Mouse (Mus musculus): ENCODE results near the gene Paqr5. TPM values are rescaled to one million over a fixed set of nuclear protein-coding genes. Genes with fewer than 3 reads are reported as not detected.

Gene Paqr5
- polyA plus RNA-seq (2014; fragmentation: Nextera tagmentation; extraction: Ambion mirVana) = 18.7 and 20.5 TPM in 2 replicates

GRCm38 (mm10) chr9:62026600-62026999, at the start of gene Paqr5:
Gene Paqr5, minus strand, starts transcription at chr9:62026856.
- under 1% methylated on average over 32 of the region's 32 CpGs for WGBS
- peak within 1 kb of the TSS; percentile 40 for H3K4me3 ChIP-seq (ENCODE audit: low read depth, low read length)
- H3K4me1 ChIP-seq (ENCODE audit: control insufficient read depth, insufficient read depth, low read length) = peaks cover 9% of the 10 kb centered on the region; the same call in 1 of the 2 replicates
- no peaks in the 10 kb centered on the region for H3K9me3 ChIP-seq (ENCODE audit: control insufficient read depth, low read depth, low read length)
- peak within 1 kb of the TSS; percentile 71 for H3K4me2 ChIP-seq (replicated peaks; ENCODE audit: low read depth, low read length)
- no peaks in the 10 kb centered on the region for H3K36me3 ChIP-seq (ENCODE audit: control insufficient read depth, insufficient read depth, low read length)
- no peak within 1 kb of the TSS for H3K27ac ChIP-seq (ENCODE audit: low read length)
- H3K27me3 ChIP-seq (ENCODE audit: control insufficient read depth, insufficient read depth, low read length) = no peaks in the 10 kb centered on the region
- ATAC-seq (ENCODE audit: insufficient number of reproducible peaks, insufficient read depth, low FRiP score, low read depth) = peak; percentile 85
- peak within 1 kb of the TSS; percentile 26; the same call in 1 of the 2 replicates for H3K9ac ChIP-seq (replicated peaks; ENCODE audit: low read depth, low read length)

- Histone ChIP-seq H3K27ac (ENCODE audit: low read length) (no peak overlapping the region), H3K9me3 (ENCODE audit: control insufficient read depth, low read depth, low read length) (no peaks in the 10 kb centered on the region), H3K4me3 (ENCODE audit: low read depth, low read length) (no peak overlapping the region), H3K27me3 (ENCODE audit: control insufficient read depth, insufficient read depth, low read length) (no peaks in the 10 kb centered on the region), H3K4me1 (ENCODE audit: control insufficient read depth, insufficient read depth, low read length) (no peaks in the 10 kb centered on the region), H3K9ac (replicated peaks; ENCODE audit: low read depth, low read length) (no peak overlapping the region), H3K36me3 (ENCODE audit: control insufficient read depth, insufficient read depth, low read length) (no peaks in the 10 kb centered on the region; the same call in 1 of the 2 replicates), H3K4me2 (replicated peaks; ENCODE audit: low read depth, low read length) (no peak overlapping the region)
- WGBS = 90% methylated on average over 3 of the region's 3 CpGs
- ATAC-seq (ENCODE audit: insufficient number of reproducible peaks, insufficient read depth, low FRiP score, low read depth) = no peak
Observed at GRCm38 (mm10) chr9:62062234-62062633, 35.6 kb upstream of the Paqr5 start.

DNA sequence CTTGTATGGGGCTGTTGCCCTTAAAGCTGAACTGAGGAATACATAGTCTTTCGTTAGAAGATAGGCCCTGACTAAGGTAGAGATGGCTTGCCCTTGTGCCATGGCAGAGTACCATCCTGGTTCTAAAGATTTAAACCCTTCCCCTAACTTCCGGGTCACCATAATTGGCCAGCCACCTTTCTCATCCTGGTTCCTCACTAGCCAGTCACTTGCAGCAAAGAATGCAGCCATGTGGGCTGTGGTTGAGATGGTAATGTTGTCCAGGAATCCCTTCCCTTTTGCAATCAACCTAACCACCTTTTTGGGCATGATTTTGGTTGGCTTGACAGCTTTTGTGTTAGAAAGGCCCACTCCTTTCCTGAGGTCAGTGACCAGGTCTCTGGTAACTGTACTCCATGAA, 33.8 kb upstream of the Paqr5 start:
- no peak overlapping the region for H3K4me2 ChIP-seq (replicated peaks; ENCODE audit: low read depth, low read length)
- H3K36me3 ChIP-seq (ENCODE audit: control insufficient read depth, insufficient read depth, low read length) = no peaks in the 10 kb centered on the region; the same call in 1 of the 2 replicates
- no peak overlapping the region for H3K9ac ChIP-seq (replicated peaks; ENCODE audit: low read depth, low read length)
- H3K27ac ChIP-seq (ENCODE audit: low read length) = no peak overlapping the region
- no peaks in the 10 kb centered on the region for H3K4me1 ChIP-seq (ENCODE audit: control insufficient read depth, insufficient read depth, low read length)
- H3K4me3 ChIP-seq (ENCODE audit: low read depth, low read length) = no peak overlapping the region
- WGBS = 87% methylated on average over 2 of the region's 2 CpGs
- ATAC-seq (ENCODE audit: insufficient number of reproducible peaks, insufficient read depth, low FRiP score, low read depth) = no peak
- no peaks in the 10 kb centered on the region for H3K9me3 ChIP-seq (ENCODE audit: control insufficient read depth, low read depth, low read length)
- no peaks in the 10 kb centered on the region for H3K27me3 ChIP-seq (ENCODE audit: control insufficient read depth, insufficient read depth, low read length)

GRCm38 (mm10) chr9:62059941-62060340, 33.3 kb upstream of the Paqr5 start:
- H3K4me2 ChIP-seq (replicated peaks; ENCODE audit: low read depth, low read length) = no peak overlapping the region
- ATAC-seq (ENCODE audit: insufficient number of reproducible peaks, insufficient read depth, low FRiP score, low read depth) = no peak
- no peaks in the 10 kb centered on the region for H3K4me1 ChIP-seq (ENCODE audit: control insufficient read depth, insufficient read depth, low read length)
- H3K4me3 ChIP-seq (ENCODE audit: low read depth, low read length) = no peak overlapping the region
- no peaks in the 10 kb centered on the region; the same call in 1 of the 2 replicates for H3K36me3 ChIP-seq (ENCODE audit: control insufficient read depth, insufficient read depth, low read length)
- no peak overlapping the region for H3K27ac ChIP-seq (ENCODE audit: low read length)
- no peaks in the 10 kb centered on the region for H3K9me3 ChIP-seq (ENCODE audit: control insufficient read depth, low read depth, low read length)
- WGBS = 86% methylated on average over 11 of the region's 11 CpGs
- no peaks in the 10 kb centered on the region for H3K27me3 ChIP-seq (ENCODE audit: control insufficient read depth, insufficient read depth, low read length)
- H3K9ac ChIP-seq (replicated peaks; ENCODE audit: low read depth, low read length) = no peak overlapping the region

- H3K4me2 ChIP-seq (replicated peaks; ENCODE audit: low read depth, low read length) = no peak overlapping the region
- no peak overlapping the region for H3K27ac ChIP-seq (ENCODE audit: low read length)
- H3K27me3 ChIP-seq (ENCODE audit: control insufficient read depth, insufficient read depth, low read length) = no peaks in the 10 kb centered on the region
- no peak overlapping the region for H3K9ac ChIP-seq (replicated peaks; ENCODE audit: low read depth, low read length)
- 73% methylated on average over 7 of the region's 7 CpGs for WGBS
- ATAC-seq (ENCODE audit: insufficient number of reproducible peaks, insufficient read depth, low FRiP score, low read depth) = no peak
- no peak overlapping the region for H3K4me3 ChIP-seq (ENCODE audit: low read depth, low read length)
- H3K36me3 ChIP-seq (ENCODE audit: control insufficient read depth, insufficient read depth, low read length) = no peaks in the 10 kb centered on the region; the same call in 1 of the 2 replicates
- H3K9me3 ChIP-seq (ENCODE audit: control insufficient read depth, low read depth, low read length) = no peaks in the 10 kb centered on the region
- H3K4me1 ChIP-seq (ENCODE audit: control insufficient read depth, insufficient read depth, low read length) = no peaks in the 10 kb centered on the region
Observed at GRCm38 (mm10) chr9:62057881-62058506, 31.3 kb upstream of the Paqr5 start.

DNA sequence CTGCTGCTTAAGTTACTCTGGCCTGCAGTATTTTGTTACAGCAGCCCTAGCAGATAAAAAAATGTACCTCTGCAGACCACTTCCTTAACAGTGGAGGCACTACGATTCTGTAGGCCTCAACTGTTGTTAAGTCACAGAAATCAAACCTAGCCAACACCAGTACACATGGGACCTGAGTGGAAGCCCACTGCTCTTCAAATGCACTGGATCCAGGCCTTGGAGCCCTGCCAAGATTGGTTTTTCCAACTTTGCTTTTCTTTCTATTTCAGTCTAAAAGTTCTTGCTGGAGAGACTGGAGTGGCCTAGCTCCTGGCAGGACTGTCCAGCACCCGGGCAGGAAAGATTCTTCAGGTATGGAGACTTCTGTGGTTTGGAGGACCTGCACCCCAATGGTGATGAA, 29.6 kb upstream of the Paqr5 start:
- 82% methylated on average over 2 of the region's 2 CpGs for WGBS
- no peak for ATAC-seq (ENCODE audit: insufficient number of reproducible peaks, insufficient read depth, low FRiP score, low read depth)
- Histone ChIP-seq H3K36me3 (ENCODE audit: control insufficient read depth, insufficient read depth, low read length) (no peaks in the 10 kb centered on the region; the same call in 1 of the 2 replicates), H3K27me3 (ENCODE audit: control insufficient read depth, insufficient read depth, low read length) (no peaks in the 10 kb centered on the region), H3K4me3 (ENCODE audit: low read depth, low read length) (no peak overlapping the region), H3K9ac (replicated peaks; ENCODE audit: low read depth, low read length) (no peak overlapping the region), H3K27ac (ENCODE audit: low read length) (no peak overlapping the region), H3K4me2 (replicated peaks; ENCODE audit: low read depth, low read length) (no peak overlapping the region), H3K9me3 (ENCODE audit: control insufficient read depth, low read depth, low read length) (no peaks in the 10 kb centered on the region), H3K4me1 (ENCODE audit: control insufficient read depth, insufficient read depth, low read length) (no peaks in the 10 kb centered on the region)

- Histone ChIP-seq H3K27me3 (ENCODE audit: control insufficient read depth, insufficient read depth, low read length) (no peaks in the 10 kb centered on the region), H3K27ac (ENCODE audit: low read length) (no peak overlapping the region), H3K4me2 (replicated peaks; ENCODE audit: low read depth, low read length) (no peak overlapping the region), H3K4me3 (ENCODE audit: low read depth, low read length) (no peak overlapping the region), H3K9me3 (ENCODE audit: control insufficient read depth, low read depth, low read length) (no peaks in the 10 kb centered on the region), H3K9ac (replicated peaks; ENCODE audit: low read depth, low read length) (no peak overlapping the region), H3K36me3 (ENCODE audit: control insufficient read depth, insufficient read depth, low read length) (no peaks in the 10 kb centered on the region), H3K4me1 (ENCODE audit: control insufficient read depth, insufficient read depth, low read length) (no peaks in the 10 kb centered on the region)
- ATAC-seq (ENCODE audit: insufficient number of reproducible peaks, insufficient read depth, low FRiP score, low read depth) = no peak; the same call in 1 of the 2 replicates
- 60% methylated on average over 4 of the region's 4 CpGs for WGBS
Observed at GRCm38 (mm10) chr9:62050801-62051200, 24.1 kb upstream of the Paqr5 start.

DNA sequence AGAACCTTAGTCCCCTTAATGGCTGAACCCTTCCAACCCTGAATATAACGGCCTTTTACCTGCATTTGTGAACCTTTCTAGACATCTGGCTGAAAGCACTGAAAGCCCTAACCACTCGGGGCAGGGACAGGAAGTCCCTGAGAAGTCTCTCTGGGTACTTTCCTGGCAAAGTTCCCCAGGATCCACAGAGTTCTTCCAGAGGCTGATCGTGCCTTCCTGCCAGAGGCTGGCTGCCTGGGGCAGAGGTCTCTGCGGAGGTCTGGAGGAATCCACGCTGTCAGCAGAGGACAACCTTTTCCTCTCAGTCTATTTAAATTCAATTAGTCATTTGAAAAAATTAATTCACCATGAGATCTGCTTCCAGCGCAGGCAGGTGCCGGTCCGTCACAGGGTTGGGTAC, 22.5 kb upstream of the Paqr5 start:
- Histone ChIP-seq H3K9ac (replicated peaks; ENCODE audit: low read depth, low read length) (no peak overlapping the region), H3K27ac (ENCODE audit: low read length) (no peak overlapping the region), H3K4me3 (ENCODE audit: low read depth, low read length) (no peak overlapping the region), H3K36me3 (ENCODE audit: control insufficient read depth, insufficient read depth, low read length) (no peaks in the 10 kb centered on the region), H3K27me3 (ENCODE audit: control insufficient read depth, insufficient read depth, low read length) (no peaks in the 10 kb centered on the region), H3K4me2 (replicated peaks; ENCODE audit: low read depth, low read length) (no peak overlapping the region), H3K9me3 (ENCODE audit: control insufficient read depth, low read depth, low read length) (no peaks in the 10 kb centered on the region), H3K4me1 (ENCODE audit: control insufficient read depth, insufficient read depth, low read length) (no peaks in the 10 kb centered on the region)
- 63% methylated on average over 8 of the region's 8 CpGs for WGBS
- ATAC-seq (ENCODE audit: insufficient number of reproducible peaks, insufficient read depth, low FRiP score, low read depth) = no peak

- no peaks in the 10 kb centered on the region for H3K36me3 ChIP-seq (ENCODE audit: control insufficient read depth, insufficient read depth, low read length)
- ATAC-seq (ENCODE audit: insufficient number of reproducible peaks, insufficient read depth, low FRiP score, low read depth) = no peak
- no peaks in the 10 kb centered on the region for H3K27me3 ChIP-seq (ENCODE audit: control insufficient read depth, insufficient read depth, low read length)
- no peak overlapping the region for H3K9ac ChIP-seq (replicated peaks; ENCODE audit: low read depth, low read length)
- 90% methylated on average over 3 of the region's 3 CpGs for WGBS
- no peaks in the 10 kb centered on the region for H3K9me3 ChIP-seq (ENCODE audit: control insufficient read depth, low read depth, low read length)
- no peak overlapping the region for H3K4me2 ChIP-seq (replicated peaks; ENCODE audit: low read depth, low read length)
- no peak overlapping the region for H3K27ac ChIP-seq (ENCODE audit: low read length)
- H3K4me1 ChIP-seq (ENCODE audit: control insufficient read depth, insufficient read depth, low read length) = no peaks in the 10 kb centered on the region
- H3K4me3 ChIP-seq (ENCODE audit: low read depth, low read length) = no peak overlapping the region
Observed at GRCm38 (mm10) chr9:62042167-62042566, 15.5 kb upstream of the Paqr5 start.
